Mouse (Mus musculus) urinary bladder, adult 2 months (tissue): Measurements from ENCODE around the gene Tfdp2. TPM values are rescaled to one million over a fixed set of nuclear protein-coding genes. Genes with fewer than 3 reads are reported as not detected.

Experiments
- DNase-seq: peaks from one replicate; pipeline ENCODE4 v3.0.0; 2022; ENCODE audit warnings: low spot score
- polyA plus RNA-seq: library from polyadenylated mRNA; depleted of rRNA; stranded (reverse); fragments of >200 nt; gene quantifications from 2 replicates; pipeline ENCODE4 v1.2.3, GENCODE M21; 2012

Tfdp2 gene
- polyA plus RNA-seq, 1 experiment, result 14.9 TPM

DNA sequence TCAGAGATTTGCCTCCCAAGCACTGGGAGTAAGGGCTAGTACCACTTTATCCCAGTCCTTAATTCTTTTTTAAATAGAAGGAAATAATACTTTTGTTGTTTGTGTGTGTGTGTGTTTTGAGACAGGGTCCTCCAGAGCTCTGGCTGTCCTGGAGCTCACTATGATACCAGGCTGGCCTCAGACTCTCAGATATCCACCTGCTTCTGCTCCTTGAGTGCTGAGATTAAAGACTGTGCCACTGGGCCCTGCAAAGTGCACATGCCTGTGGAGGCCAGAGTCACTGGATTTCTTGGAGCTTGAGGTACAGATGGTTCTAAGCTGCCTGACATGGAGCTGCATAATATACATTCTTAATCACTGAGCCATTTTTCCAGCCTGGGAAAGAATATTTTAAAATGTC, 32.2 kb downstream of the Tfdp2 start:
- no peak for DNase-seq

DNA sequence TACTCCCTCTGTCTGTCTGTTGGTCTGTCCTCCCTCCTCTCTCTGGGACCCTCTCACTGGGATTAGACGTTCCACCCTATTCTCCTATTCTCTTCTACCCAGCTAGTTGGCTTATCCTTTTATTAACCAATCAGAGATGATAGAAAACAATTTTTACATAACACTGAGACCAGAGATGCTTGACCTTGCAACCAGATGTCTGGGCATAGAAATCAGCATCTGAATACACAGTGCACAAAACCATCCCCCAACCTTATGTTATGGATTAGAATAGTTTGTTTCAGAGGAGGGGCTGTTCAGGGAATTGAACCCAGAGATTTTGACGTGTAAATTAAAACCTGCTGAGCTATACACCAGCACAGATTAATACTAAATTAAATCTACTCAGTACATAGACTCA, 34.2 kb downstream of the Tfdp2 start:
- no peak for DNase-seq

DNA sequence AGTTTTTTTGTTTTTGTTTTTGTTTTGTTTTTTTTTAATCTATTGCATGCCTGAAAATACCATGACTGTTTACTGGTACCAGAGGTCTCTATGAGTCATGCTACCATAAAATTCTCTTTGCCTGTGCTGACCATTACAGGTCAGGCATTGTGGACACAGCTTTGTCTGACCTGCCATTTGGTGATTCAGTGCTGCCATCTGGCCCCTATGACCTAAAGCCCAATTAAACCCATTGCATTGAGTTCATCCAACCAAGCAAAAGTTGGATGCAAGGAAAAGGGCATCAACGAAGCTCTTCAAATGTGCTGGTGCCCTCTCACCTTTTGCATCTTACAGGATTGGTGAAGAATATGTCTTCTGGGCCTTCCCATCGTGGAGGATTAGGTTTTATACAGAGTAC, 39.4 kb downstream of the Tfdp2 start:
- no peak for DNase-seq

DNA sequence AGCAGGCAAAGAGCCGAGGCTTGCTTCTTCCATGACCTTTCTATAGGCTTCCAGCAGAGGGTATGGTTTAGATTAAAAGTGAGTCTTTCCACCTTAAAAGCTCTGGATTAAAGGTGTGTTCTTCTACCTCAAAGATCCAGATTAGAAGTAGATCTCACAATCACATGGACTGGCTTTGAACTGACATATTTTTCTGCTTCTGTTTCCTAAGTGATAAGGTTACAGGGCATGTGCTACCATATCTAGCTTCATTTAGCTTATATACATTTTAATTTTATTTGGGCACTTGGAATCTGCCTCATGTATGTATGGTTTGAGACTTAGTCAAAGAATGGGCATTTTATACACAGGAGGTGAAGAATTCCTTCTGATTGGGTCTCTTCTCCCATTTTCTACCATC, 41.3 kb downstream of the Tfdp2 start:
- DNase-seq, result no peak

DNA sequence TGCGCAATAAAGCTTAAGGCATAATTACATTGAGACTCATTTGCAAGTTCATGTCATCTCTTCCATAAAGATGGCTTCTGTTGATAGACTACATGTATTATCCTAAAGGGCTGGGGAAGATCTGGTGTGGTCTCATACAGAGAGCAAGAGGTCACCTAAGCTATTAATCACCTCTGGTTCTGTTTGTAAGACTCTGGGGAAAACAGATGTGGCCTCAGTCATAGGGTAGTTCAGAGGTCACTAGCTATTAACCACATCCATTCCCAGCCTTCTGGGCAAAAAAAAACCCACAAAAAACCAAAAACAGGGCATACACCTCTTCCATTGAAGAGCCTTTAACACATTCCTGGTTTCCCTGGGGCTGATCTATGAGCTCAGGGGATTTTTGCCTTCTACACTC, 42.2 kb downstream of the Tfdp2 start:
- no peak for DNase-seq

DNA sequence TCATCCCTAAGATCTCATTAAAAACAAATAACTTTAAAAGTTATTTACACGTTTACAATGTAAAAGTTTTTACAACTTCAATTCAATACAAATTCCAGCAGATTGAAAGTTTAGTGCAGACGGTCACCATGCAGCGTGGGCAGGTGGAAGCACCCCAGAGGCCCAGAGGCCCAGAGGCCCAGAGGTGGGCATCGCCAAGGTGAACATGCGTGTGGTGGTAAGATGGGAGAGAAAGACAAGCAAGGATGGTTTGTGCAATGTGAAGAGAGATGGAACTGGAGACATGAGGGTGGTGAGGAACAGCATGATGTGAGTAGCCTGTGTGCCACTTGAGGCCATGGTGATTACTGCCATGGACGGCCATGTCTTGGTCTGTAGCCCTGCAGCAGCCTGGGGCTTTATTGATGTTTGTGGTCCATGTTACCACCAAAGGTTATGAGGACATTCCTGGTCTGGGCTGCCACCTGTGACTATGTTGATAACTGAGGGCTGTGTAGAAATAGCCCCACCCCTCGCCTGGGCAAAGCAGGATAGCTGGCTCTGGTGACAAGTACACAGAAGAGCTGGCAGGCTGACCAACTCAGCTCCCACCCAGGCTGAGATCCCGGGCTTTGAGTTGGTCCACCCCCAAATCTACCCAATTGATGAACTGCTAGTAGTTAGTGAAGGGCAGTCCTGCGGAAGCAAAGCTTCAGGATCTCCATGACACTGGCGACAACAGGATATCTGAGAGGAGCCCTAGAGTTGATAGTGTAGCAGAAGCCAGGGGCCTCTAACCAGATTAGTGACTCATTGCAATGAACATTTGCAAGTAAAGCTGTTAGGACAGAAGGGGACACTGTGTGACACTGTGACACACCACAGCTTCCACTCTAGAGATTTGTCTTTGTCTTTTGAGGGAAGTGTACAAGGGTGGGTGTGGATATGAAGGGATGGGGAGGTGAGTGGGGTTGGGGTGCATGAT, 45.3 kb downstream of the Tfdp2 start:
- no peak for DNase-seq

DNA sequence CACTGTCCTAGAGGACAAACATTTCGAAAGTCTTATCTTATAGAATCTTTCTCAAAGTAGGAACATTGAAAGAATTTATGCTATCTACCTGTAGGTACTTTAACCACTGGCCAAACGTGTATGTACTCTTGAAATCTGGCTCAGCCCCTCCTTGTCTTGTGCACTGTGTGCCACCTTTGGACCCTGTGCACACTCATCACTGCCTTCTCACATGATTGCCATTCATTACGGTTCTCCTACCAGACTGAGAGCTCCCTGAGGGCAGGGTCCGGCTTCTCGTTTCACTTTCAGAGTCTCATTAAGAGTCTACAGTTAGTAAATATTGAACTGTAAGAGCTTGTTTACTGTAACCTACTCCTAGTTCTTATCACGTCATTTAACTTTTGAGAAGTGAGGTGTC, 47.8 kb downstream of the Tfdp2 start:
- no peak for DNase-seq

DNA sequence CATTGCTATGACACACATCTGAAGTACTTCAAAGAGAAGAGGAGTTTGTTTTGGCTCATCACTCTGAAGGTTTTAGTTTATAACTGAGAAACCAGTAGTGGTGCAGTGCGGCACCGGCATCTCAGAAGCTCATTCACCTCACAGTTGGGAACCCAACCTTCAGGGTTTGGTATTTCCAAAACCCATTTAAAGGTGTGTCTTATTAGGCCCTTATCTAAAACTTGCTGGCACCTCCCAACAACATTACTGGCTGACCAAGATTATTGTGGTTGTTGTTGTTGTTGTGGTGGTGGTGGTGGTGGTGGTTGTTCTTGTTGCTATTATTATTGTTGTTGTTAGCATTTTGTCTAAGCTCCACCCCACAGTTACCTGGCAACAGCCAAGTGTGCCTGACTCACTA, 58.7 kb downstream of the Tfdp2 start:
- no peak for DNase-seq

DNA sequence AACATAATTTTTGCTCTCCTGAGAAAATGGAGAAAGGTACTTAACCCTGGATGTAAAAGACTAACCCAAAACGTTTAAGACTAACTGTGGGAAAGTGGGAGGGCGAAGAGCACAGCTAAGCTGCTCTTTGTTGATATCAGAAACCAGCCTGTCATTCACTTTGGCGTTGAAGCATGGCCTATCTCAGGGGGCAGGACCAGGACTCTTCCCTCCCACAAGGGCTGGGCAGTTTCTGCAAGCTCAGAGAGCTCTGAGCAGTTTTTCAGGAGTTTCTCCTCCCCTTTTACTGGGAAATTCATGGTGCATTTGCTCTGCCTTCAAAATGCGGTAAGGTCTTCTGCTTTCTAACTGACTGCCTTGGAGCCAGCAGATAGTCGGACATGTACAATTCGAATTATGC, 62.4 kb downstream of the Tfdp2 start:
- no peak for DNase-seq

DNA sequence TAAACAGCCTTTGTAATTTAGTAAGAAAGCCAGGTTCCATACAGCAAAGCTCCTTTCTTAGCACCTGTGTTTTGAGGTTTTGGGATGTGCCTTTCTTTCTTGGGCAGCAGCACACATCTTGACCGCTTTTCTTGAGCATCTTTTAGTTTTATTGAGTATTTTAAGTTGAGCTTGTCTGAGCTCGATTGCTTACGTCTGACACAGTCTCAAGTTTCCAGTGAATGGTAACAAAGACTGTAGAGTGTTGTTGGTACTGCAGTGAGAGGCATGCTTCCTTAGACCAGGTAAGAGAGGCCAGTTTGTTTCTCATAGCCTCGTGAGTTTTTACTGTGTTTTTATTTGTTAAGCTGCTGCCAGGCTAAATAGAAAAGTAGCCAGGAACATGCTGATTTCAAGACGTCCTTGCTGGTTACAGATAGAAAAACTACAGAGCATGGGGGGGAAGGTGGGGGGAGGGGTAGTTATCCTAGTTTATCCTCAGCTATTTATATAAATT, 63.0 kb downstream of the Tfdp2 start:
- no peak for DNase-seq

DNA sequence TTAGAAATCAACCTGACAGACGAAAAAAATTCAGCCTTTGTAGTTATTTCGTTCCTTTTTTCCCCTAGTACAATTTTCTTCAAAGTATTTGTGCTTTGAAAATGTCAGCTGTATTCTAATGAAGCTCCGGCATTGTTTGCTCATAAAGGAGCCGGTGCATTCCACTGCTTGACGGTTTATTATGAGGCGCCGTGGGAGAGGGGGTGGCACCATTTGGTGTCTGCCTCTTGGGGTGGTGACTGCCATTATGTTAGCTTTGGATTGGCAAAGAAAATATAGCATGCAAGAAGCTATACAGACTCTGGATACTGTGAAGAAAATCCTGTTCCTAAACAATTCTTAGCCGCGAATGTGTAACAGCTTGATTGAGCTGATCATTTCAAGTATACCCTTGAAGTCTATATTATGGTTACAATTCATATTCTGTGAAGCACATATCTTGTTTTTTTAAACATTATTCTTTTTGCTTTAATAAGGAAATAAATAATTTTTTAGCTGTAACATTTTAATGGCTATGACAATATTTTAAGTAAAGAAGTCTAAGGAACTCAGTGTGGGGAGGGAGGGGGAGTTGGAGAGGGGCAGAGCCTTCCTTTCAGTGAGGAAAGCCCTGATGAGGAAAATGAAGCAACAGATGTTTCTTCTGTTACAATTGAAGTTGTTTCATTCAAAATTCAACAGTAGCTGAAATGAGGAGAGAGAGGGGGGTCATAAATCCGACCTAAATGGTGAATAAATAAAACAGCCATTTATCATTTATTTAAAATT, 63.9 kb downstream of the Tfdp2 start:
- DNase-seq, result no peak

DNA sequence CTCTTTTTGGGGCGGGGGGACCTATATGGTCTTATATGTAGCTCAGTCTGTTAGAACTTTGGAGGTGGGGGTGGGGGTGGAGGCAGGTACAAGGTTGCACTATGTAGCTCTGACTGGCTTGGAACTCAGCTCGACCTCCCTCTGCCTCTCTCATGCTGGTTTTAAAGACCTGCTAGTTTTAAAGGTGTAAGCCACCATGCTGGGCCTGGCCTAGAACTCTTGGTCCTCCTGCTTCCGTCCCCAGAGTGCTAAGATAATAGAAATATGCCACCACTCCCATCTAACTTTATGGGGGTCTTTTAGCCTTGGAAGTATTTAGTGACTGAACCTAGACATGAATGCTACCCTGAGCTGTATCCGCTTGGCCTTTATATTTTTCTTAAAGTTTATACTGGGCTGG, 65.0 kb downstream of the Tfdp2 start:
- no peak for DNase-seq

DNA sequence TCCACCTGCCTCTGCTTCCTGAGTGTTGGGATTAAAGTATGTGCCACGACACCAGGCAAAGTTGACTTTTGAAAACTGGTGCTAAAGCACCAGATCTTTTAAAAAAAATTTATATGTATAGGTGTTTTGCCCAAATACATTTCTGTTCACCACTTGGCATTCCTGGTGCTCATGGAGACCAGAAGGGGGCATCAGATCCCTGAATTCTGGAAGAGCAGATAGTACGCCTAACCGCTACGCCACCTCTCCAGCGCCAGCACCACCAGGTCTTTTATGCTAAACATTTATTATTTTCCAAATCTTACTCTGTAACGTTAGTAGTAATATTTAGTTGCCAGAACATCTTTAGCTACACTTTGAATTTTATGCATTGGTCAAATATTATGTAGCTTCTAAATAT, 65.9 kb downstream of the Tfdp2 start:
- DNase-seq, result no peak

DNA sequence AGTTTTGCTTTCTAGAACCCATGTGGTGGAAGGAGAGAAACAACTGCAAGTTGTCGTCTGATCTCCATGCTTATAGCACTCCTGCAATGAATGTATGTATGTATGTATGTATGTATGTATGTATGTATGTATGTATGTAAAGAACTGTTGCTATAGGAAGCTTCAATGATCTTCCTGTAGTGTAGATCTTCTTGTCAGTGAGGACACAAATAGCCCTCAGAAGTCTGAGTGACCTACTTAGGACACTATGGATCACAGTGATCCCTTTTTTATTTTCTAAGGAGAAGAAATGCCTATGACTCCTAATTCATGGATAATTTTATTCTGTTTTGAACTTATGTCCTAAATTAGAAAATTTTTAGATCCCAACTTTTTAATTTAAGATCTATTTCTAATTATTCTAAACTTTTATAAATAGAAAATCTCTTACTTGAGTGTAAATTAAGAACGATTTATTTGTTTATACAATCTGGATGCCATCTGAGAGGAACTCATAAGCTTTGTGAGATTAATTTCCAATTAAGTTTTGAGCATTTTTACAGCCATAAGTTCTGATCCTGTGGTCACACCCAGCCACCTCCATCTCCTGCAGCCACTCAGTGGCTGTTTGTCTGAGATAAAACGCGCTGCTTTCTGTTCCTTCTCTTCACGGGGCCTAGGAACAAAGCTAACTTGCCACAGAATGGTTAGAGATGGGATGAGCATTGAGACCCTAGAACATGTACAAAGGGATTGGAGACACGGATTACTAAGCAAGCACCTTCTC, 70.9 kb downstream of the Tfdp2 start:
- DNase-seq, result no peak

DNA sequence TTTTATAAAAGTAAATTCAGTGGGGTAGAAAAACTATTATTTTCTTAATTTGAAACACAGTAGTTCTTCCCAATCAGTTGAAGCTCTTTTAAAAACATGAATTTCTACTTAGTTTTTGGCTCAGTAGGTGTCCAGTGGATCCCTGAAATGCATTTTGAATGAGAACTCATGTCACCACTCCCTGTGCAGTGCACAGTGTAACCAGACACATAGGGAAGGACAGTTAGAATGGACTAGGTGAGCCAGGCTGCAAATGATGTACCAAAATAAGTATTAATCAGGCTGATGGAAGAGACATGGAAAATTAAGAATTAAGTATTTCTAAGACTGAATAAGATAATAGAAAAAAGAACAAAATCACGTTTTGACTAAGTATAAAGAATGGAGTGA, 71.5 kb downstream of the Tfdp2 start:
- no peak for DNase-seq

DNA sequence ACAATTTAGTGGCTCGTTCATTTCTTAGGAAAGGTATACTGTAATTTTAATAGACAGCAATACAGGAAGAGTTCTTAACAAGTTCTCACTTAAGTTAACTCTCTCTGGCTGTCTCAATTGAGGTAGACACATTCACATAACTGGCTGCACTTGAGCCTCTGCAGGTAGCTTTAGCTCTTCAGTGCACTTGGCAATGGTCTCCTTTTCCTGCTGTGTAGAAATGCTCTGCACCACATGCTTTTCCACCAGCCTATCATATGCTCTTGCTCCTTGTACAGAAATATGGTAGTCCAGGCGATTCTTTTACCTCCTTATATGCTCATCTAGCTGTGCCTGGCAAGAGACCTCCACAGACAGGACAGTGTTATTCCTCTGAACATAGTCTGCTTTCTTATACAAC, 73.7 kb downstream of the Tfdp2 start:
- DNase-seq, result no peak

DNA sequence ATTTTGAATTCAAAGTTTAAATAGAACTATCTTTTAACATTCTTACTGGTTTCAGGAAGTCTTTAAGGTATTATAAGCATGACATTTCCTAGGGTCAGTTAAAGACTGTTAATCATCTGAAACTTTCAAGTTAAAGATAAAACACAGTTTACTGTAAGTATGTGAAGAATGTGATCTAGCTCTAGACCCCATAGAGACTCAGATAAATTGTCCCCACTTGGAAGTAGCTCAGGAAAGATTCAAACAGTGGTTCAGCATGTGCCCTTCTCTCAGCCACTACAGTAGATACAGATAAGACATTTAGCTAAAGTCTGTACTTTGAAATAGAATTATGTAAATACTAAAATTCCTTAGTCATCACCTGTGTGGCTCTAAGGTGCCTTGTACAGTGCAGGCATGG, 79.5 kb downstream of the Tfdp2 start:
- no peak for DNase-seq

DNA sequence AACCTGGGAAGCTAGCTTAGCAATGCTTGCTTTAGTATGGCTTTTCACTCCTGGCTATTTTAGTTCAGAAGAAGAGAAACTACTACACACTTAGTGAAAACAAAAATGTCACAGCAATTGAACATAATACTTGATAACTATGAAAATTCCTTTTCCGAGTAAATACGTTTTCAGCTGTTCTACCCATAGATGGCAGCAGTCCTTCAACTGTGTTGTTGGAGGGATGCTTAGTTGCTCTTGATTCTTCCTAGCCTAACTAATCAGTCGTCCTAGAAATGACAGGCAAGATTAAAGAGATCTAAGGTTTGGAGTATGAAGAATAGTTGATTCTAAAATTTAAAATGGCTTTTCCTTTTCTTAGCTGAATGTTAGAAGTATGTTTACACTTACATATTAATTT, 85.4 kb downstream of the Tfdp2 start:
- DNase-seq, result no peak

DNA sequence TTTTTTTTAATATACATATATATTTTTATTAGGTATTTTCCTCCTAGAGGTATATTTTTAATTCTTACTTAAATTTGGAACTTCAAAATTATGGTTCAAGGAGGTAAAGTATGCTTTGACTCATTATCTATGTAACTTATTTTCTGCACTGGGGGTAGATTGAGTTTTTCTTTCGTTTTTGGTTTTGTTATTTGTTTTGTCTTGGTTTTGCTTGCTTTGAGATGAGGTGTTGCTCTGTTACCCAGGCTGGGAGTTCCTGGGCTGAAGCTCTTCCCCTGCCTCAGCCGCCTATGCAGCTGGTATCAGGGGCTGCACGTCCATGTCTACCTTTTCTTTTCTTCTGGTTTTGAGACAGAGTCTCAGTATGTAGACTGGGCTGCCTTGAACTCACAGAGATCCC, 86.0 kb downstream of the Tfdp2 start:
- no peak for DNase-seq

DNA sequence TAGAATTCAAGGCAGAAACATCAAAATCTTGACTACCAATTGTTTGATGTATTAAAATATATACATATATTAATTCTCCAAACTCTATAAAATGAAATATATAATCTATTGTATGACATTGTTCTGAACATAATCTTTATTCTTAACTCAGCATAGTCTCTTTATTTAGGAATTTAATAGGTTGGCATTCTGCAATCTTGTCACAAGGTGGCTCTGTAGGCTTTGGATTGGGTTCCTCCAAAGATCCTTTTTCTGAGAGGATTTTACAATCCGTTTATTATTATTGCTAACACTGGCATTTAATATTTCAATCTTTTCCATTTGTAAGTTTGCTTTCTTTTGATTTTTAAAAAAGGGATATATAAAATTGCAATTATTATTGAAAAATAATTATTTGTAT, 88.8 kb downstream of the Tfdp2 start:
- no peak for DNase-seq

DNA sequence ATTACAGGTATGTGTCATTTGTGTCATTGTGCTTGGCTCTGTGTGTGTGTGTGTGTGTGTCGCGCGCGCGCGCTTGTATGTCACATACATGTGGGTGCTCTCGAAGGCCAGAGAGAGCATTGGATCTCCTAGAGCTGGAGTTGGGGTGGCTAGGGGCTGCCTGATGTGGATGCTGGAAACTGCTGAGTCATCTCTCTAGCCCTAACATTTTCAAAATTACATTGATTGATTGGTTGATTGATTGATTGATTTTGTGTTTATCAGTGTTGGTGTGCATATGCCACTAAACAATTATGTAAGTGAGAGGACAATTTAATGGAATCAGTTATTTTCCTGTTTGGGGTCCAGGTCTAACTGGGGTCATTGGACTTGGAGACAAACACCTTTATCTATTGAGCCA, 96.1 kb downstream of the Tfdp2 start:
- DNase-seq, result no peak

DNA sequence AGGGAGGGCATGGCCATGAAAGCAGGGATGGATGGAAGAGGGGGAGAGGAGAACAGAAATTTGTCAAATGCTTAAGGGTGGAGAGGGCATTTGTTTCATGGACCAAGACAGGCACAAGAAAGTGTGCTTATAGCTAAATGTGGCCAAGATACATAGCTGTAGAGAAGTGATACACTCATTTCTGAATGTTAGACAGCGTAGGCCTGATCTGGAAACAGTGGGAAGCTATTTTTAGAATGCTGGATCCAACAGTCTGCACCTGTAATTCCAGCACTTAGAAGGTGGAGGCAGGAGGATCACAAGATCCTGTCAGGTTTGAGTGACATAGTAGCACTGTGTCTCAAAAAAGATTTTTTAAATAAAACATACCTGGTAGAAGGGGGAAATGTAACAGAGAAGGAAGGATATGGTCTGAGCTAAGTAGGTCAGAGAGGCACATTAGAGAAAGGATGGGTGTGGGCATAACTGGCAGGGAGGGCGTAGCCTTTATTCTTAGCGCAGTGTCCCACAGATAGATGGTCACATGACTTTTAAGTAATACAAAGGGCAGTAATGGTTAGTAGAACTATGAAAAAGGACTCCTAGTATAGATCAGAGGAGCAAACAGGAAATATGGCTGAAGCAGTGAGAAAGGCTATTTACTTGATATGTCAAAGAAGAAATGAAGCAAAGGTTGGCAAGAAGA, 103.4 kb downstream of the Tfdp2 start:
- DNase-seq, result no peak
